Mouse (Mus musculus): ENCODE data around the gene Ndufab1. TPM values are rescaled to one million over a fixed set of nuclear protein-coding genes. Genes with fewer than 3 reads are reported as not detected.

Gene Ndufab1
- 80.0 TPM for total RNA-seq (2023)

DNA sequence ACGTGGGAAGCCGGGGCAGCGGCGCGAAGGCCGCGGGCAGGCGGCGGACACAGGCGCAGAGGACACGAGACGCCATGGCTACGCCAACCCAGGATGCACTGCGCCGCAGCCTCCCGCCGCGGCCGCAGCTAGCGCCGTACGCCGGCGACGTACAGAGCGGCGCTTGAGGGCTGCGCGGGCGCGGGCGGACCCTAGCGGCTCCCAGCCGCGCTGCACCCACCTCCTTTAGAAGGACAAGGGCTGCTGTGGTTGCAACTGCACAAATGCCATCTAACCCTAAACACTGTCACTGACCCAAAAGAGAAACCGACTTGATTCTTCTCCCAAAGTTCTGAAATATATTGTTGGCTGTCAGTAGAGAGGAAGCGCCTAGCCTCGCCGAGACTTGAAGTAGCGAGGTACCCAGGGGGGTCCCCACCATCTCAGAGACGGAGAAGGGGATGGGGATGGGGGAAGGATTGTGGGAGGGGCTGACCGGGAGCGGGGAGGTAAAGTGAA lies at the start of gene Ndufab1:
TSS of gene Ndufab1 (minus strand) at position 140 of the 498 bp plus-strand sequence.

DNA sequence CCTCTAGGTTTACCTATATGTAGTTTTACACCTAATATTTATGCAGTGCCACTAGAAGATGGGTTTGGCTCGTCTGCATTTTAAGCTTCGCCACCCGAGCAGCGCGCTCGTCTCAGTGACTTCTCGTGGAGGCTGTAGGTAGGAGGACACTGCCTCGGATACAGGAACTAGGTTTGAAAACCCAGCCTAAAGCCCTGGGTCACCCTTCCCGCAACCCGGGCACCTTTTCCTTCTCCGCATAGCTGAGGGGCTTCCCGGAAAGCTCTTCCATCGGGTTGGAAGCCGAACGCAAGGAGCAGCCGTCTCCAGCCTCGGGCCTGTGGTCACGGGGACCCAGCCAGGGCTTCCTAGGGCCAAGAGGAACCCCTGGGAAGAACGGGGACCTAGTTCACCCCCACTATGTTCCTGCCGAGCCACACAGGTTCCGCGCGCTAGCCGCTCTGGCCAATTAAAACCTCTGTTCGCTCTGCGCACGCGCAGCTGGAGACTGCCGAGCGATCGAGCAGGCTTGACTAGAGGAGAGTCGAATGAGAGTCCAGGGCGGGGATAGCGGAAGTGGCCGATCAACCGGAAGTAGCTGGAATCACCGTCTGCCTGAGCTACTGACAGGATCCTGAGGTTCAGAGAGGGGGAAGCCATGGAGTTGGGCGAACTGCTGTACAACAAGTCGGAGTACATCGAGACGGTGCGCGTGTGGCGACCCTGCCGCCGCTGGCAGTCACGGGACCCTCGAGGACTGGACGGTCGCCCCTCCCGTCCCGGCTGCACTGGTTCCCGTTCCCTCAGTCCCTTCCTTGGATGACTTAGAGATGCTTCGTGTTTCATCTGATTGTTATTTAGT lies 31.0 kb upstream of the Ndufab1 start, which contains the start of the genes Palb2 and Dctn5:
TSS of gene Palb2 (minus strand) at position 489 of the 841 bp plus-strand sequence.
TSS of gene Dctn5 (plus strand) at position 545 of the 841 bp plus-strand sequence.

DNA sequence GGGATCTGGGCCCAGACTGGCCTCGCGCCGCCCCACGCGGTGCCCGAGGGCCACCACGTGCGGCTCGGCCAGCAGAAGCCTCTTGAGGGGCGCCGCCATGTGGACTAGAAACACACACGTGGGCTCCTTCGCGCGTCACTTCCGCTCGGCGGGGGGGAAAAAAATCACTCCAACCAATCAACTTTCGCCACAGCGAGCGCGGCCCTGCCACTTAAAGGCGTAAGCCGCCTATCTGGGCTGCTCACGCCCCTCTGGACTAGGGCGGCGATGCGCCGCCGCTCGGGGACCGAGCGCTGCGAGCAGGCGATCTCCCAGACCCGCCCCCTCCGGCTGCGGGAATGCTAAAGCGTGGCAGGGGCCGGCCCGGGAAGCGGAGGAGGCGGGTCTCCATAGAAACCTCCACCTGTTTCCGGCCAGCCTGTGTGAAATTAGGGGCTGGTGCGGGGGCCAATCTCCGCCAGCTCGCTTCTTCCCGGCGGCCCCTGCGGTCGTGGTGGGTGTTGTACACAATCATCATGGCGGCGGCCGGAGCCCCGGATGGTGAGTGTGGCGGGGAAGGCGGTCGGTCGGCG lies 34.7 kb downstream of the Ndufab1 start, which contains the start of the genes Ubfd1 and Ears2:
TSS of gene Ubfd1 (plus strand) at position 231 of the 572 bp plus-strand sequence.
TSS of gene Ears2 (minus strand) at position 319 of the 572 bp plus-strand sequence.

Other genes starting within 250 kb of the Ndufab1 start
- not detected for gene Scnn1b, start 236.8 kb downstream of the Ndufab1 start, total RNA-seq (2023)
- 11.2 TPM for gene Cog7, start 120.2 kb downstream of the Ndufab1 start, total RNA-seq (2023)
- gene Gga2, start 80.7 kb downstream of the Ndufab1 start, total RNA-seq (2023) = 21.0 TPM
- gene Ubfd1, start 34.7 kb downstream of the Ndufab1 start, total RNA-seq (2023) = 44.2 TPM
- 19.7 TPM for gene Ears2, start 34.6 kb downstream of the Ndufab1 start, total RNA-seq (2023)
- gene Palb2, start 31.1 kb upstream of the Ndufab1 start, total RNA-seq (2023) = 3.9 TPM
- gene Dctn5, start 31.2 kb upstream of the Ndufab1 start, total RNA-seq (2023) = 49.5 TPM
- 5.3 TPM for gene Plk1, start 57.6 kb upstream of the Ndufab1 start, total RNA-seq (2023)
- gene Ern2, start 84.3 kb upstream of the Ndufab1 start, total RNA-seq (2023) = not detected
- gene Chp2, start 117.6 kb upstream of the Ndufab1 start, total RNA-seq (2023) = 0.80 TPM
- 129 TPM for gene Prkcb, start 186.9 kb upstream of the Ndufab1 start, total RNA-seq (2023)

All from CD4-positive naive resting alpha-beta T cell, adult 57 days (primary cell).